Mouse (Mus musculus) liver, embryonic 14.5 days (tissue): ENCODE data around the gene Kcnip3. TPM values are rescaled to one million over a fixed set of nuclear protein-coding genes. Genes with fewer than 3 reads are reported as not detected.

Source experiments
- ATAC-seq: fragments of 200-750 bp; cut with Nextera tagmentation; 2 replicates; pipeline ENCODE4 v1.8.0; 2017; ENCODE audit warnings: moderate number of reproducible peaks, mild to moderate bottlenecking, moderate library complexity; ENCODE audit not compliant: insufficient read depth
- DNase-seq, 3 experiments: peaks; one replicate each; pipeline ENCODE4 v3.0.0-alpha.2; 2012 to 2013; ENCODE audit warnings: low read depth in 3 of 3, low spot score in 3 of 3
- H3K27ac ChIP-seq: fragments of 300-500 bp; sonication (generic); 2 replicates; pipeline ENCODE4 v1.5.1; 2014; ENCODE audit warnings: moderate library complexity, mild to moderate bottlenecking, control low read depth, inconsistent platforms
- H3K27me3 ChIP-seq: fragments of 300-500 bp; sonication (generic); 2 replicates; pipeline ENCODE4 v1.6.1; 2014; ENCODE audit warnings: mild to moderate bottlenecking, low read length, moderate library complexity; ENCODE audit not compliant: control insufficient read depth, insufficient read depth
- H3K36me3 ChIP-seq: fragments of 300-500 bp; sonication (generic); replicated peaks from 2 replicates; pipeline ENCODE4 v1.6.1; 2014; ENCODE audit warnings: low read depth; ENCODE audit not compliant: control insufficient read depth, insufficient read depth
- H3K4me1 ChIP-seq, 2 experiments: fragments of 200-500 bp in 1 of 2; fragments of 300-500 bp in 1 of 2; sonication (generic) in 1 of 2; replicated peaks; 2 replicates each; pipeline ENCODE4 v1.6.1; 2012 to 2014; ENCODE audit warnings: antibody characterized with exemption in 1 of 2, inconsistent platforms in 1 of 2, low read length in 1 of 2; ENCODE audit not compliant: control insufficient read depth in 2 of 2, insufficient read depth in 2 of 2
- H3K4me2 ChIP-seq: fragments of 300-500 bp; sonication (generic); 2 replicates; pipeline ENCODE4 v1.6.1; 2014; ENCODE audit warnings: low read depth, mild to moderate bottlenecking, control low read depth, moderate library complexity
- H3K4me3 ChIP-seq, 2 experiments: fragments of 200-500 bp in 1 of 2; fragments of 300-500 bp in 1 of 2; sonication (generic) in 1 of 2; 2 replicates each; pipeline ENCODE4 v1.5.1; 2012 to 2014; ENCODE audit warnings: low read depth in 2 of 2, low read length in 2 of 2, mild to moderate bottlenecking in 2 of 2, control low read depth in 1 of 2, inconsistent platforms in 1 of 2, moderate library complexity in 1 of 2; ENCODE audit not compliant: insufficient read depth in 1 of 2
- H3K9ac ChIP-seq: fragments of 300-500 bp; sonication (generic); replicated peaks from 2 replicates; pipeline ENCODE4 v1.6.1; 2014; ENCODE audit warnings: mild to moderate bottlenecking, control low read depth, moderate library complexity
- H3K9me3 ChIP-seq: fragments of 300-500 bp; sonication (generic); 2 replicates; pipeline ENCODE4 v1.6.1; 2016; ENCODE audit warnings: low read length, mixed read lengths; ENCODE audit not compliant: control insufficient read depth
- CTCF ChIP-seq: IDR thresholded peaks from 2 replicates; pipeline ENCODE4 v1.5.1; 2016; ENCODE audit warnings: antibody characterized with exemption, low read depth, control low read depth
- EP300 ChIP-seq: IDR thresholded peaks from 2 replicates; pipeline ENCODE4 v1.6.1; 2016; ENCODE audit warnings: antibody characterized with exemption, low read depth
- WGBS: fragments of 180-500 bp; shearing (Covaris S2); extraction: QIAGEN DNeasy Blood & Tissue Kit; methylation state at CpG from one replicate; pipeline ENCODE4 v1.1.7; 2014; ENCODE audit not compliant: insufficient replicate concordance; 5-methylcytosine and 5-hydroxymethylcytosine counted together
- polyA plus RNA-seq, 2 experiments: library from polyadenylated mRNA; depleted of rRNA in 1 of 2; stranded (reverse) in 1 of 2; unstranded in 1 of 2; fragments of >200 nt; fragmentation: Nextera tagmentation in 1 of 2; extraction: Ambion mirVana in 1 of 2; gene quantifications; 2 replicates each; pipeline versions ENCODE4 v1.2.1 to v1.2.3; 2012 to 2014

Kcnip3 gene
- polyA plus RNA-seq, 2 experiments: 0.36 to 0.42 TPM

DNA sequence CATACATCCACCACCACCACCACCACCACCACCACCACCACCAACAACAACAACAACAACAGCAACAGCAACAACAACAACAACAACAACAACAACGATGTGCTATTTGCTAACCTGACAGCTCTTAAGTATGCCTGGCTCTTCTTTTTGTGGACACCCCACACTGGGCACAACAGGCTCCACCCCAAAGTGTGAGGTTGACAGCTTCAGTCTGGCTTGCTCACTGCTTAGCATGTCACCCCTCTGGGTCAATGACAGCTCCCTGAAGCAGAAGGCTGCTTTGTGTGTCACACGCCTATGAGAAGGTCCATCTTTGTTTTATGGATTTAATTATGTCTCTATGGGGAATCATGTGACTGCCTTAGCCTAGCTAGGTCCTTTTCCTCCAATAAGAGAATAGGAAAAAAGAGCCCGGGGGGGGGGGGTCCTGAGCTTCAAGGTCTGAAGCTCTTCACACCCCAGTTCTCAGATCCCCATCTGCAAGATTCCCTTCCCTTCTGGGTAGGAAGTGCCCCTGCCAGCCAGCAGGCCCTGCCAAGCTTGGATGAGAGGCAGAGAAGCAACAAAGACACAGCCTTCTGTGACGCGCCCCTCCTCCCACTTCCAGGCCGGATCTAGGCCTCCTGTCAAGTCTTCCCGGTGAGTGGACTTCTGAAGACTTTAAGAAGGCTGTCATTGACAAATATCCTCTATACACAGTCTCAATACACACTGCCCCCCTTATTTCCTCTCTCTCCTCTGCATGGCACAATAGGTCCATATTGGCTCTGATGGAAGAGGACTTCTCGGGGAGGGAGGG lies 17.9 kb downstream of the Kcnip3 start:
- no peak overlapping the region for H3K27ac ChIP-seq

DNA sequence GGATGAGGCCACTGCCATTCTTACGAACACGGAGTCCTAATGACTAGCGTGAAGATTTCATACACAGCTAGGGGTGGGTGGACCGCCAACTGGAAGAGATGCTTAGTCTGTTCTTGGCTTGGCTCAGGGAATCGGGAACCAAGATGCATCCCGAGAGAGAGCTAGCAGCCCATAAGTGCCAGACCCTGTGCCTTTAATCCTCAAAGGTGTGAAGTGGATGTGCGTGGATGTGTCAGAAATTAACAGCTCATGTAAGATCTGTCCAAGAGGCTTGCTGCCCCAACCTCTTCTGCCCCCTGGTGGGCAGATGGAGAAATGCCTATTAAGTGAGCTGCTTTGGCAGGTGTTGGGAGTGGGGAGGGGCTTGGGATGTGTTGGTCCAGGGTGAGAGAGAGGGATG lies 20.8 kb downstream of the Kcnip3 start:
- DNase-seq (peak in 2 of 3 experiments; percentile 24), ATAC-seq (no peak)
- H3K27ac ChIP-seq: no peak overlapping the region
- H3K9me3 ChIP-seq: no peaks in the 10 kb centered on the region
- WGBS: 49% methylated on average over 7 of the region's 7 CpGs
- H3K4me1 ChIP-seq: peaks cover 0 to 2% of the 10 kb centered on the region in 2 experiments; a peak in 1 of 4 replicates
- H3K27me3 ChIP-seq: no peaks in the 10 kb centered on the region
- TF ChIP-seq CTCF (peak; percentile 95), EP300 (no peak)
- no peak overlapping the region for H3K4me3 ChIP-seq
- no peaks in the 10 kb centered on the region for H3K36me3 ChIP-seq
- no peak overlapping the region for H3K4me2 ChIP-seq
- H3K9ac ChIP-seq: no peak overlapping the region

More for the DNA sequence above, 17.9 kb downstream of the Kcnip3 start:
- H3K9ac ChIP-seq: no peak overlapping the region
- H3K9me3 ChIP-seq: no peaks in the 10 kb centered on the region
- H3K4me2 ChIP-seq: no peak overlapping the region
- no peaks in the 10 kb centered on the region for H3K36me3 ChIP-seq
- 52% methylated on average over 8 of the region's 8 CpGs for WGBS
- no peak for DNase-seq
- H3K4me3 ChIP-seq: no peak overlapping the region
- TF ChIP-seq EP300 (no peak), CTCF (no peak)
- ATAC-seq: no peak
- H3K27me3 ChIP-seq: no peaks in the 10 kb centered on the region
- peaks cover 0 to 4% of the 10 kb centered on the region in 2 experiments; a peak in 1 of 4 replicates for H3K4me1 ChIP-seq

DNA sequence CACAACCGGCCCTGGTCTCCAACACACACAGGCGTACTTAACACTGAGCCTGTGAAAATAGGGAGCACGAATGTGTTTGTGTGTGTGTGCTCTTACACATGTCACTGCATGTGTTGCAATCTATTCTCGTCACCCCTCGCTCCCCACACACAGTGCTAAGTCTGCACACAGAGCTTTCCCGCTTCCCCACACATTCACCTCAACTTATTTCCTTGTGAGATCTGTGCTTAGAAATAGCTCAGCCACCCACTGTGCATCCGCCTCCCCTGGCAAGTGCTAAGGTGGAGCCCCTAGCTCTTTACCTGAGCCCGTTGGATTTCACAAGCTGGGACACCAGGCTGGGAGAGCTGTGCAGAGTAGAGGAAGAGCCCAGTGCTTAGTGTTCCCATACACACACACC lies 23.1 kb downstream of the Kcnip3 start:
- Histone ChIP-seq H3K27ac (no peak overlapping the region), H3K4me2 (no peak overlapping the region), H3K36me3 (no peaks in the 10 kb centered on the region), H3K4me1 (no peaks in the 10 kb centered on the region), H3K27me3 (no peaks in the 10 kb centered on the region), H3K9ac (no peak overlapping the region), H3K9me3 (no peaks in the 10 kb centered on the region), H3K4me3 (no peak overlapping the region)
- TF ChIP-seq EP300 (no peak), CTCF (no peak)
- DNase-seq (no peak), ATAC-seq (no peak)
- 57% methylated on average over 8 of the region's 8 CpGs for WGBS

DNA sequence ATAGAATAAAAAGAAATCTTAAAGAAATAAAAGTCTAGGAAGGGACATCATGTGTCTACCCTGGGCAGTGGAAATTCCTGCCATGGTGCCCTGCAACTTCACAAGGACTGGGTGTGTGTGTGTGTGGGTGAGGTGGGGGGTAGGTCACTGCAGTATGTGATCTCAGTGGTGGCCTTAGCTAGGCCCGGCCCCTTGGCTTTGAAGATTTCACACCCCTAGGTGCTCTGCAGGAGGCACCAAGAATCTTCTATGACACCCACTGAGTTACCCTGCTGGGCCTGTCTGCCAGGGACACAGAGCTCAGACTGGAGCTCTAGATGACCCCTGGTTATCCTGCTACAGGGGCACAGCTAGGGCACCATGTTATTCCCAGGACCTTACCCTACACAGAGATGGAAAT lies 25.6 kb downstream of the Kcnip3 start:
- TF ChIP-seq EP300: no peak
- no peak for TF ChIP-seq CTCF
- Histone ChIP-seq H3K9ac (no peak overlapping the region), H3K4me3 (no peak overlapping the region), H3K36me3 (no peaks in the 10 kb centered on the region), H3K27ac (no peak overlapping the region), H3K27me3 (no peaks in the 10 kb centered on the region), H3K4me1 (no peaks in the 10 kb centered on the region), H3K9me3 (no peaks in the 10 kb centered on the region), H3K4me2 (no peak overlapping the region)
- DNase-seq: no peak
- 78% methylated on average over 1 of the region's 1 CpGs for WGBS
- ATAC-seq: no peak

DNA sequence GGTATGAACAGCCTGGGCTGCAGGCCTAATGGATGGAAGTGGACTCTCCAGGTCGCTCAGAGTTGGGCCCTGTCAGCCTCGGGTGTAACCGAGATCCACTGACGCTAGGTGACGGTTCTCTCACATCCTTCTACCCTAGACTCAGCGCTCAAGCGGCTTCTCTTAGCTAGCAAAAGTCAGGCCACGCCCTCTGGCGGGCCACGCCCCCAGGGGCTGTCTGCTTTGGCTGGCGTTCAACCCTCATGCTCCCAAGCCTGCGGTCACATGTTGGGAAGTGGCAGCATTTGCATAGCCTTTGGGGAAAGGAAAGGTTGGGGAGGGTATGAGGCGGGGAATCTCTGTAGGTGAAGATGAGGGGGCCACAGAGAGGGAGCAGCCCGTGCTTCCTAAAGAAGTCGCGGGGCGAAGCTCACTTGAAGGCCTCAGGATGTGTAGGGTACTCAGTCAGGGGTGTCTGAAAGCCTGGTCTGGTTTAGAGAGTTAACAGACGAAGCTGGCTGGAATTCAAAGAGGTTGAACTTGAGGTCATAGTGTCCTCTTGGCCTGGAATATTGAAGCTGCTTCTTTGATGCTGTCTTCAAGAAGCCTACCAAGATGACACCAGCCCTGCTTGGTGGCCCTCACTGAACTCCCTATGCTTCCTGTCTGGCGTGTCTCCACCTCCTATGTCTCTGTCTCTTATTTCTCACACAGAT lies 37.3 kb downstream of the Kcnip3 start:
- peak overlapping the region; percentile 5; the same call in 1 of the 2 replicates for H3K4me2 ChIP-seq
- ATAC-seq: no peak
- no peaks in the 10 kb centered on the region for H3K4me1 ChIP-seq
- TF ChIP-seq CTCF (no peak), EP300 (no peak)
- no peak overlapping the region for H3K9ac ChIP-seq
- no peaks in the 10 kb centered on the region for H3K9me3 ChIP-seq
- 9% methylated on average over 19 of the region's 19 CpGs for WGBS
- no peak overlapping the region for H3K27ac ChIP-seq
- peaks cover 47% of the 10 kb centered on the region for H3K27me3 ChIP-seq
- H3K4me3 ChIP-seq: peak overlapping the region in 1 of 2 experiments; percentile 11; a peak in 1 of 4 replicates
- DNase-seq: peak in 1 of 3 experiments; percentile 27
- no peaks in the 10 kb centered on the region for H3K36me3 ChIP-seq
